Mouse (Mus musculus) myocyte (in vitro differentiated cells): ENCODE data around the gene Psmb6.

ENCODE experiments used
- E2F4 ChIP-seq: IDR thresholded peaks from one replicate; pipeline ENCODE4 v1.6.1; 2011; ENCODE audit warnings: mild to moderate bottlenecking, control low read depth, moderate library complexity; ENCODE audit not compliant: insufficient read depth
- MAX ChIP-seq: IDR thresholded peaks from one replicate; pipeline ENCODE4 v1.6.1; 2011; ENCODE audit warnings: low read depth, mild to moderate bottlenecking, control low read depth
- MYOG ChIP-seq, 3 experiments: IDR thresholded peaks; one replicate each; pipeline ENCODE4 v1.6.1; 2011; ENCODE audit warnings: control low read depth in 2 of 3, low read depth in 2 of 3, mild to moderate bottlenecking in 2 of 3; ENCODE audit not compliant: insufficient read length in 2 of 3, control insufficient read depth in 1 of 3, insufficient read depth in 1 of 3
- POLR2A ChIP-seq: IDR thresholded peaks from one replicate; pipeline ENCODE4 v1.6.1; 2011; ENCODE audit warnings: low read depth, mild to moderate bottlenecking, control low read depth, moderate library complexity; ENCODE audit not compliant: insufficient read length
- REST ChIP-seq: IDR thresholded peaks from one replicate; pipeline ENCODE4 v1.6.1; 2011; ENCODE audit warnings: mild to moderate bottlenecking, control low read depth, moderate library complexity; ENCODE audit not compliant: insufficient read depth, insufficient read length
- TCF12 ChIP-seq: IDR thresholded peaks from one replicate; pipeline ENCODE4 v1.6.1; 2011; ENCODE audit warnings: mild to moderate bottlenecking, control low read depth; ENCODE audit not compliant: poor library complexity, insufficient read depth, severe bottlenecking
- USF1 ChIP-seq: IDR thresholded peaks from one replicate; pipeline ENCODE4 v1.6.1; 2011; ENCODE audit warnings: low read depth, mild to moderate bottlenecking, control low read depth, moderate library complexity

DNA sequence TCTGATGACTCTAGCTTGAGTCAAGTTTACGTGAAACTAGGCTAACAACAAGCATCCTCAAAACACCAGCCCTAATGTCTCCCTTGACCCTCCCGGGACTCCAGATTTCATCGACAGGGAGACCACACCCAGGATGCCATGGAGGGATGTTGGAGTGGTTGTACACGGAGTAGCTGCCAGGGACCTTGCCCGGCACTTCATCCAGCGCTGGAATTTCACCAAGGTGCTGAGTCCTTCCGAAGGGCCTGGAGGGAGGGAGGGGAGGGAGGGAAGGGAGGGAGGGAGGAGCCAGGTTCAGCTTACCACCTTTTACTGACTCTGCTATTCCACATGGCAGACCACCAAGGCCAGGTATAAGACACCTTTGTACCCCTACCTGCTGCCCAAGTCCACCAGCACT, 28.8 kb downstream of the Psmb6 start:
- TF ChIP-seq USF1 (no peak), MYOG (IDR thresholded peaks at IDR 0.05; ENCODE audit: control insufficient read depth in 1 of 3, insufficient read depth in 1 of 3, insufficient read length in 2 of 3, low read depth in 2 of 3) (no peak), POLR2A (no peak), MAX (no peak), E2F4 (no peak), REST (no peak), TCF12 (no peak)
